Mouse (Mus musculus) heart, adult 2 months (tissue): ENCODE measurements around the gene Fgfr2.

Experiments used
- CTCF ChIP-seq: fragments of 200-600 bp; IDR thresholded peaks from 2 replicates; pipeline ENCODE4 v1.8.1; 2022; ENCODE audit warnings: antibody characterized with exemption, mild to moderate bottlenecking, moderate library complexity
- POLR2A ChIP-seq: fragments of 200-500 bp; IDR thresholded peaks from 2 replicates; pipeline ENCODE4 v1.6.1; 2011; ENCODE audit warnings: mild to moderate bottlenecking, low read depth, low read length, control low read depth; ENCODE audit not compliant: insufficient read depth

- TF ChIP-seq CTCF = no peak
- TF ChIP-seq POLR2A = no peak
Observed at GRCm38 (mm10) chr7:132392233-132393013, 730.7 kb downstream of the Fgfr2 start.
